Mouse (Mus musculus): Measurements from ENCODE around the gene Gm29776.
A peak's percentile ranks its signal among the peaks of the same experiment; 100 is the strongest.

Gm29776 gene

GRCm38 (mm10) chr14:54709054-54709453, 10.4 kb upstream of the Gm29776 start:
- no peak for DNase-seq

GRCm38 (mm10) chr14:54706589-54707320, 8.1 kb upstream of the Gm29776 start:
- no peak for DNase-seq

GRCm38 (mm10) chr14:54705844-54706243, 7.2 kb upstream of the Gm29776 start:
- DNase-seq, result no peak

- DNase-seq, result no peak
Measured at GRCm38 (mm10) chr14:54703207-54703606, 4.6 kb upstream of the Gm29776 start.

- DNase-seq, result peak; percentile 92 to 94
Measured at GRCm38 (mm10) chr14:54701298-54701697, 2.7 kb upstream of the Gm29776 start.

GRCm38 (mm10) chr14:54699586-54699985, 953 bp upstream of the Gm29776 start:
- no peak for DNase-seq

GRCm38 (mm10) chr14:54696752-54697151, 1.9 kb downstream of the Gm29776 start:
- DNase-seq, result no peak

GRCm38 (mm10) chr14:54695042-54695441, 3.6 kb downstream of the Gm29776 start:
- no peak for DNase-seq

- DNase-seq, result no peak
Measured at GRCm38 (mm10) chr14:54687251-54687650, 11.4 kb downstream of the Gm29776 start.

GRCm38 (mm10) chr14:54686522-54687143, 12.0 kb downstream of the Gm29776 start, which contains the start of gene Acin1:
Gene Acin1, minus strand, starts transcription at chr14:54686931.
- peak; percentile 100 for DNase-seq

- peak; percentile 89 to 90 for DNase-seq
Measured at GRCm38 (mm10) chr14:54686063-54686521, 12.5 kb downstream of the Gm29776 start, which contains the start of gene 1700123O20Rik. Gene 1700123O20Rik, plus strand, starts transcription at chr14:54686216.

- DNase-seq, result no peak
Measured at GRCm38 (mm10) chr14:54685471-54685870, 13.2 kb downstream of the Gm29776 start.

GRCm38 (mm10) chr14:54682396-54682795, 16.2 kb downstream of the Gm29776 start:
- DNase-seq, result no peak

GRCm38 (mm10) chr14:54678657-54679304, 19.9 kb downstream of the Gm29776 start:
- DNase-seq, result no peak

- DNase-seq, result no peak
Measured at GRCm38 (mm10) chr14:54676290-54676689, 22.3 kb downstream of the Gm29776 start.

GRCm38 (mm10) chr14:54674317-54674716, 24.3 kb downstream of the Gm29776 start:
- DNase-seq, result no peak

GRCm38 (mm10) chr14:54669381-54669780, 29.3 kb downstream of the Gm29776 start:
- DNase-seq, result peak; percentile 55 to 65

- DNase-seq, result no peak
Measured at GRCm38 (mm10) chr14:54664477-54665222, 34.0 kb downstream of the Gm29776 start.

- DNase-seq, result peak in 1 of 2 experiments; percentile 68
Measured at GRCm38 (mm10) chr14:54660009-54660408, 38.6 kb downstream of the Gm29776 start.

- DNase-seq, result peak; percentile 88 to 92
Measured at GRCm38 (mm10) chr14:54653496-54653895, 45.1 kb downstream of the Gm29776 start.

- DNase-seq, result peak in 1 of 2 experiments; percentile 11
Measured at GRCm38 (mm10) chr14:54652787-54653186, 45.8 kb downstream of the Gm29776 start.

- DNase-seq, result no peak
Measured at GRCm38 (mm10) chr14:54651556-54651955, 47.1 kb downstream of the Gm29776 start.
